Mouse (Mus musculus): Measurements from ENCODE around the gene Gm9195. TPM values are rescaled to one million over a fixed set of nuclear protein-coding genes. Genes with fewer than 3 reads are reported as not detected.

Gm9195 gene
- not detected in 2 replicates for polyA plus RNA-seq (2012; rRNA removed)

- no peak for DNase-seq (ENCODE audit: low read depth)
These were observed at the start of gene Gm9195 for GRCm38 (mm10) chr14:72491738-72492137. Gm9195 (minus strand) TSS chr14:72491838.

DNA sequence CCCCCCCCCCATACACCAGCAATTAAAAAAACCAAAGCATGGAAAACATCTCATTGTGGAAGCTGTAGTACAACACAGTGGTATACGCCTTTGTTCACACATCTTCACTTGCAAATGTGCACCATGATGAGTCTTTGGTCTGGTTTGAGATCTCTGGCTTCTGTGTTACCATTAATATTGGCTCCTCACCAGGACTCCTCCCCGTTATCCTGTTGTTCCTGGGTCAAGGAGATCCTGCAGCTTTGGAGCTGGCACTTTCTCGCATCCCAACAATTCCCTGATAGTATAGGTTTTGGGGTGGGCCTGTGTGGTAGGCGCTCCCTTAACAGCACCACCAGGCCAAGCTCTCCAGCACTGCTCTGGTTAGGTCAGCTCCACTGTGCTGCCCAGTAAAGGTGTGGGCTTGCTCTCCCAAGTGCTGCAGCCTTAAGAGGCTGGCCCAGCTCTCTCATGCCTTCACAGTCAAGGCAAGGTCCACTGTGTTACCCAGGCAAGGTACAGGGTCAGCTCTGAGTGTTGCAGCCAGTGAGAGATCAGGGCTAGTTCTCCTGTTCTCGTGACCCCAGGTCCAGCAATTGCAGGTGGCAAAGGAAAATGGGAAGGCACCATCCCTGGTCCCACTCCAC is 44.9 kb upstream of the Gm9195 start:
- no peak for DNase-seq (ENCODE audit: low read depth)

GRCm38 (mm10) chr14:72533862-72534261 is 42.2 kb upstream of the Gm9195 start:
- DNase-seq (ENCODE audit: low read depth): no peak

- no peak for DNase-seq (ENCODE audit: low read depth)
These were observed 40.6 kb upstream of the Gm9195 start for GRCm38 (mm10) chr14:72532028-72532917.

- DNase-seq (ENCODE audit: low read depth): no peak
These were observed 35.5 kb upstream of the Gm9195 start for GRCm38 (mm10) chr14:72527126-72527525.

- no peak for DNase-seq (ENCODE audit: low read depth)
These were observed 27.9 kb upstream of the Gm9195 start for GRCm38 (mm10) chr14:72519561-72519960.

- no peak for DNase-seq (ENCODE audit: low read depth)
These were observed 27.1 kb upstream of the Gm9195 start for GRCm38 (mm10) chr14:72518786-72519185.

DNA sequence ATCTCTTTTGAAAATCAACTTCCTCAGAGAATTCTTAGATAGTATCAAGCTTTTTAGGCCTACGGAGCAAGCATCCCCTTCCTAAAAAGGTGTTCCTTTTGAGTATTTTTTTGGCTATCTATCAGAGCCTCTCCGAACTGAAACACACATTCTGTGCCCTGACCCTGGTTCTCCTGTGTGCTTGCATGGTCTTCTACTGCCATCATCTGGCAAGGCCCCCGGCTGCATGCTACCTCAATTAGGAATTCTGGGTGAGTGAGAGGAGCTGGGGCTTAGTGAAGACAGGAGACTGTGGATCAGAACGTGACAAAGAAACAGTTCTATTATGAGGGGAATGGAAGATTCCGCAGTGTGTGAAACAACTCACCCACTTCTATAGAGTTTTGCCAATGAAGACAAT is 24.7 kb upstream of the Gm9195 start:
- no peak for DNase-seq (ENCODE audit: low read depth)

GRCm38 (mm10) chr14:72506723-72507420 is 15.2 kb upstream of the Gm9195 start:
- no peak for DNase-seq (ENCODE audit: low read depth)

- DNase-seq (ENCODE audit: low read depth): no peak
These were observed 14.5 kb upstream of the Gm9195 start for GRCm38 (mm10) chr14:72506018-72506722.

GRCm38 (mm10) chr14:72504985-72505384 is 13.3 kb upstream of the Gm9195 start:
- DNase-seq (ENCODE audit: low read depth): no peak

GRCm38 (mm10) chr14:72503241-72503640 is 11.6 kb upstream of the Gm9195 start:
- no peak for DNase-seq (ENCODE audit: low read depth)

DNA sequence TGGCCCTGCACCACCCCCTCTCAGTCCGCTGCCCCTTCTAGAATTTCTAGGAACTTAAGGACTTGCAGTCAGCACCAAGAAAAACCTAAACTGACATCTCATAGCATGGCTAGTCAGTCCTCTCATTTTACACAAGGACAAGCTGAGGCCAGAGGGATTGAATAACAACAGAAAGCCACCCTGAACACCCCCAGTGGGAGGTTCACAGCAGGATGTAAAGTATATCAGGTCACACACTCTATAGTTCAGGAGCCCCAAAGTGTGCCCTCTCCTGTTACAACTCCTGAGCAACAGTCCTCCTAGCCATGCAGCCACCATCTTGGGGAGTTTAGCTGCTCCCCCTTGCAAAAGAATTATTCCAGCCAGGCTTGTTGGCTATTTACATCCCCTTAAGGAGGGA is 2.1 kb upstream of the Gm9195 start:
- no peak for DNase-seq (ENCODE audit: low read depth)

- no peak for DNase-seq (ENCODE audit: low read depth)
These were observed 1.3 kb downstream of the Gm9195 start for GRCm38 (mm10) chr14:72490367-72490766.

DNA sequence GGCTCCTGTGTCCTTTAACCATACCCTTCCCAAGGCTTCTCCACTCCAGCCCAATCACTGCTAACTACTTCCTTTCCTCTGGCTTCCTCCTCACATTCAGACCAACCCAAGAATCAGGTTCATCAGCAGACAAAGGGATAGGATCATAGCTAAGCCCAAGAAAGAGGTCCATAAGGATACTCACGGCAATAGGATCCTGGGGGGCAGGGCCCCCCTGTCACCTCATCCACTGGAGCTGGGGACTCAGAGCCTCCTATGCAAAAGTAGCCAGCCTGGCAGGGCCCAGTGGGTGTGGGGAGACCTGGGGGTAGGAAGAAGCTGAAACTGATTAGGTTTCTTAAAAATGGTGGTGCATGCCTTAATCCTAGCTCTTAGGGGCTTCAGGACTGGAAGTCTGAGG is 17.1 kb downstream of the Gm9195 start:
- DNase-seq (ENCODE audit: low read depth): no peak

DNA sequence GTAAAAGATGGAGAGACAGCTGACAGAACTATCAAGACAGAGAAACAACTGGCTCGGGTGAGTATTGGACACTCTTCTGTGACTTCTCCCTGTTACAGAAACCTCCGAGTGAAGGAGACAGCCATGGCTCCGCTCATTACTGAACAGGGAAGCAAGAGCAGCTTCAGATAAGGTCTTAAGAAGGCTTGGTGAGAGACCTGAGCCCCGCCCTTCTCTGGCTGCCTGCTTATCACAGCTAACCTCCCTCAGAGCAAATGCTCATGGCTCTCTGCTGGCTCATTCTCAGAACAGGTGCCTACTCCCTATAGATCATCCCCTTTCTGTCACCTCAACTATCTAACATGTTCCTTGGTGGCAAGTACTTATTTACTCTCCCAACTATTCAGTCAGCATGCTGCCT is 23.2 kb downstream of the Gm9195 start:
- no peak for DNase-seq (ENCODE audit: low read depth)

GRCm38 (mm10) chr14:72466384-72466783 is 25.3 kb downstream of the Gm9195 start:
- DNase-seq (ENCODE audit: low read depth): no peak

DNA sequence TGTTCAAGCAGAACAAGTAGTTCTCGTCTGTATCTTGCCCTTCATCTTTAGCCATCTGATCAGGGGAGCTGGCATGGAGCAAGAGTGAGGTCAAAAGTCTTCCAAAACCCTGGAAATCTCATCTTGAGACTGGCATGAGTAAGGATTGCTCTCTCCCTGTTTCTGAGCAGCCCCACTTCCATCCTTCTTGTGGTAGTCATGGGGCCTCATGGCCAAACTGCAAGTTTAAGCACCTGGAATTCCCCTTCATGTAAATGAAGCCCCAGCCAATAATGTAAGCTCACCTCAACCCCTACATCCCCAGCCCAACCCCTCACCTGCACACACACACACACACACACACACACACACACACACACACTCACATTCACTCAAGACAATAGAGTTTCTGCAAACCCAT is 30.0 kb downstream of the Gm9195 start:
- DNase-seq (ENCODE audit: low read depth): no peak

- no peak for DNase-seq (ENCODE audit: low read depth)
These were observed 31.3 kb downstream of the Gm9195 start for GRCm38 (mm10) chr14:72460291-72460690.

GRCm38 (mm10) chr14:72458930-72459329 is 32.7 kb downstream of the Gm9195 start:
- DNase-seq (ENCODE audit: low read depth): no peak

- DNase-seq (ENCODE audit: low read depth): no peak
These were observed 44.2 kb downstream of the Gm9195 start for GRCm38 (mm10) chr14:72447141-72448091.

Measured in gonadal fat pad, adult 2 months (tissue).